Comparison of ENCODE assay signal across 10 mouse cellular contexts in the genomic region with DNA sequence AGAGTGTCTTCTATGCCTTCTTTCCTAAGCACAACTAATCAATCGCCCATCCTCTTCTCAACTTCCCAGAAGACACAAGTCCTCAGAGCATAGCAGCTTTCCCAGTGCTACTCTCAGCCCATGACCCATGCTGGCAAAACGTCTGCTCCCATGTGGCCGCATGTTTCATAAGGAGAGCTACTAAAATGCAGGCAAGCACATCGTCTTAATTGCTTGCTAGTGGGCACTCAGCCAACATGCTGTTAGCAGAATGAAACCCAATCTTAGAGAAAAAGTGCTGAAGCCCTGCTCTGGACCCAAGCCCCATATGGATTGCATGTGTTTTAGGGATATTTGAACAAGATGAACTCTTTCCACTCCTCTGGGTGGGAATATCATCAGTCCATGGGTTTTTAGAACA.
DNase-seq lines count a peak whose midpoint lies in the region; ATAC-seq and TF ChIP-seq lines count a peak whose summit lies in the region.
"Had no signal": no experiment of that assay in that cellular context is flagged by ENCODE, and none has a peak within 500 bp of the region (broad histone marks: within the 10 kb centered on the region; RNA-seq: fewer than 3 reads in every experiment).

No protein-coding gene starts in this region.

- no peaks in the 10 kb centered on the region for H3K9me3 ChIP-seq in stomach, embryonic 14.5 days (ENCODE audit: control insufficient read depth, low read depth, low read length)
- no peaks in the 10 kb centered on the region for H3K9me3 ChIP-seq in stomach, postnatal 0 days (ENCODE audit: control insufficient read depth, low read length)
- H3K9me3 ChIP-seq in limb, embryonic 13.5 days = no peaks in the 10 kb centered on the region
- H3K9me3 ChIP-seq: G1E; limb, embryonic 15.5 days had no signal

- TF ChIP-seq CTCF in gastrocnemius, adult 2 months (IDR thresholded peaks at IDR 0.05) = no peak
- no peak for TF ChIP-seq CTCF in stomach, postnatal 0 days (IDR thresholded peaks at IDR 0.05; ENCODE audit: low read depth)

- intact Hi-C loops in gastrocnemius, adult 2 months (cut with DNase I) = no loop called here

- no peak overlapping the region for H3K4me3 ChIP-seq in gastrocnemius, adult 2 months
- H3K4me3 ChIP-seq in stomach, embryonic 14.5 days (ENCODE audit: low read depth, low read length) = no peak overlapping the region
- no peak overlapping the region for H3K4me3 ChIP-seq in stomach, postnatal 0 days (ENCODE audit: low read depth, low read length)
- no peak overlapping the region for H3K4me3 ChIP-seq in limb, embryonic 13.5 days
- H3K4me3 ChIP-seq: limb, embryonic 15.5 days had no signal

- 0 out of 2 replicates have a peak, but pooled peaks have one; percentile 6 for ATAC-seq in stomach, embryonic 14.5 days (ENCODE audit: insufficient number of reproducible peaks, insufficient read depth, low FRiP score, low read depth)
- ATAC-seq in stomach, postnatal 0 days (ENCODE audit: low FRiP score, low TSS enrichment) = no peak
- ATAC-seq in limb, embryonic 13.5 days (ENCODE audit: low FRiP score, low read depth) = peak; percentile 73

- H3K36me3 ChIP-seq in stomach, embryonic 14.5 days (ENCODE audit: control insufficient read depth, insufficient read depth, low read length) = no peaks in the 10 kb centered on the region
- H3K36me3 ChIP-seq in stomach, postnatal 0 days (ENCODE audit: control insufficient read depth, insufficient read depth, low read length) = no peaks in the 10 kb centered on the region
- H3K36me3 ChIP-seq in limb, embryonic 13.5 days = no peaks in the 10 kb centered on the region
- H3K36me3 ChIP-seq: G1E; limb, embryonic 15.5 days had no signal

- WGBS in stomach, embryonic 14.5 days = 34% methylated on average over 4 of the region's 4 CpGs
- WGBS in stomach, postnatal 0 days = 34% methylated on average over 4 of the region's 4 CpGs
- 18% methylated on average over 4 of the region's 4 CpGs for WGBS in limb, embryonic 13.5 days

- DNase-seq in gastrocnemius, adult 2 months = peak; percentile 43
- no peak for DNase-seq in gastrocnemius, adult 8-10 months (ENCODE audit: low spot score in 2 of 2)
- no peak for DNase-seq in stomach, postnatal 0 days (ENCODE audit: low spot score)
- DNase-seq in skeletal muscle tissue, adult 2 months (ENCODE audit: low read depth, low spot score) = peak; percentile 34
- DNase-seq in thymus, adult 18-20 months = no peak
- DNase-seq in testis, postnatal 14 days (ENCODE audit: low spot score) = no peak

- no peaks in the 10 kb centered on the region for H3K27me3 ChIP-seq in stomach, embryonic 14.5 days (ENCODE audit: control insufficient read depth, insufficient read depth, low read length)
- no peaks in the 10 kb centered on the region for H3K27me3 ChIP-seq in stomach, postnatal 0 days (ENCODE audit: control insufficient read depth, insufficient read depth, low read length)
- H3K27me3 ChIP-seq in limb, embryonic 13.5 days = no peaks in the 10 kb centered on the region
- H3K27me3 ChIP-seq: limb, embryonic 15.5 days had no signal

- no peak overlapping the region for H3K4me2 ChIP-seq in stomach, embryonic 14.5 days (replicated peaks; ENCODE audit: low read depth, low read length)
- H3K4me2 ChIP-seq in stomach, postnatal 0 days (replicated peaks; ENCODE audit: low read depth) = no peak overlapping the region
- peak overlapping the region; percentile 33 for H3K4me2 ChIP-seq in limb, embryonic 13.5 days (replicated peaks)
- H3K4me2 ChIP-seq: limb, embryonic 15.5 days had no signal

- H3K27ac ChIP-seq in gastrocnemius, adult 2 months = no peak overlapping the region
- no peak overlapping the region for H3K27ac ChIP-seq in stomach, embryonic 14.5 days (ENCODE audit: low read length)
- H3K27ac ChIP-seq in stomach, postnatal 0 days (replicated peaks) = no peak overlapping the region
- no peak overlapping the region for H3K27ac ChIP-seq in limb, embryonic 13.5 days
- H3K27ac ChIP-seq: limb, embryonic 15.5 days had no signal

- TF ChIP-seq EP300 in stomach, postnatal 0 days (optimal IDR thresholded peaks at IDR 0.05) = no peak

- no peaks in the 10 kb centered on the region for H3K4me1 ChIP-seq in stomach, embryonic 14.5 days (ENCODE audit: control insufficient read depth, insufficient read depth, low read length)
- H3K4me1 ChIP-seq in stomach, postnatal 0 days (replicated peaks; ENCODE audit: control insufficient read depth, insufficient read depth) = no peaks in the 10 kb centered on the region
- peaks cover 8% of the 10 kb centered on the region for H3K4me1 ChIP-seq in limb, embryonic 13.5 days

- H3K9ac ChIP-seq in stomach, embryonic 14.5 days (replicated peaks; ENCODE audit: low read depth, low read length) = no peak overlapping the region
- H3K9ac ChIP-seq in stomach, postnatal 0 days (ENCODE audit: low read length) = no peak overlapping the region
- H3K9ac ChIP-seq in limb, embryonic 13.5 days = no peak overlapping the region
- H3K9ac ChIP-seq: limb, embryonic 15.5 days had no signal

Comparison
In these comparisons a context has a peak if more than half of its experiments do, and no peak if none do; other contexts are left out.
1. DNase-seq: peak in gastrocnemius, adult 2 months (single experiment) and skeletal muscle tissue, adult 2 months (single experiment); none in gastrocnemius, adult 8-10 months (0 of 2), stomach, postnatal 0 days (single experiment), thymus, adult 18-20 months (0 of 2) and testis, postnatal 14 days (single experiment).